Mouse (Mus musculus) testis, adult 2 months (tissue): ENCODE results near the gene Obscn.

Source experiments
- CTCF ChIP-seq: fragments of 200-500 bp; IDR thresholded peaks from 2 replicates; pipeline ENCODE4 v1.5.1; 2012; ENCODE audit warnings: low read depth, mild to moderate bottlenecking, inconsistent platforms, low read length, moderate library complexity; ENCODE audit not compliant: control insufficient read depth, insufficient read depth, insufficient replicate concordance
- POLR2A ChIP-seq: fragments of 200-500 bp; IDR thresholded peaks from 2 replicates; pipeline ENCODE4 v1.6.1; 2012; ENCODE audit warnings: low read depth, mild to moderate bottlenecking, inconsistent platforms, low read length, moderate library complexity; ENCODE audit not compliant: control insufficient read depth

DNA sequence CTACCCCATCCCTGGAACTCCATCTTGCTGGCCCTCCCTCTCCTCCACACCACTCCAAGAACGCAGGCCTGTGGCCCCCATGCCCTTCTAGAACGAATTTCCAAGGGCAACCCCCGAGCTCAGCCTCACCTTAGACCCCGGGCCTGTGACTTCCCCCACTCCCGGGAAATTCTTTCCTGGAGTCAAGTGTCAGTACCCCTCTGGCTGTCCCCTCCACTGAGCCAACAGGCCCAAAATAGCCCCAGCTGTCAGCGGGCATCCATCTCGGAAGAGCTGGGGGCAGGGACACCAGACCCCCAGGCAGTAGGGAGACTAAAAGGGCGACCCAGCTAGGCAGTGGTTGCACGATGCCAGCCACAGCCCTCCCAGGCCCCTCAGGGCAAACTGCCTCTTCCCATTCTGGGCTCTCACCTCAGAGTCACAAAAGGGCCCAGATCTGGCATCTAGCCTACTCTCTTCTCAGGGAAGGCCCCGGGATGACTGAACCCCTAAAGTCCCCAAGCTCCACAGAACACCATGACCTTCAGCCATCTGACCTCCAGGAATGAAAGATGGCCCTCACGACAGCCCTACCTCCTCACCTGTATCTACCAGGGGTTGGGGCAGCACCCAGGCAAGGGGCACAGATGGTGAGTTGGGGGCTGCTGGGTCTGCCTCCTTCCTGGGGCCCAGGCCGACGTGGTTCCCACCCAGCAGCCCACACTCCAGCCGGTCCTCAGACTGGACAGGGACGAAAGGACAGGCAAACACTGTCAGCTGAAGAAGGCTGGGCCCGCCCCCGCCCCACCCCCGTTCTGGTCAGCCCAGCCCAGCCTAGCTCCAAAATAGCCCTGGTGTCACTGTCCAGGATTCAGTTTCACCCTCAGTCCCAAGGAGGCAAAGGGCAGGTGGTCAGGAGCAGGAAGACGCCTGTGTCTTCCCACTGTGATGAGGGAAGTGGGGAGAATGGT is 2.6 kb upstream of the Obscn start:
- TF ChIP-seq CTCF, result no peak
- no peak for TF ChIP-seq POLR2A
